Mouse (Mus musculus) midbrain, embryonic 16.5 days (tissue): ENCODE measurements around the gene Rcn1. TPM values are rescaled to one million over a fixed set of nuclear protein-coding genes. Genes with fewer than 3 reads are reported as not detected.

Experiments
- ATAC-seq: fragments of 200-750 bp; cut with Nextera tagmentation; 2 replicates; pipeline ENCODE4 v1.8.0; 2017; ENCODE audit warnings: moderate TSS enrichment
- H3K27ac ChIP-seq: fragments of 300-500 bp; sonication (generic); 2 replicates; pipeline ENCODE4 v1.5.1; 2014; ENCODE audit warnings: mild to moderate bottlenecking, low read length, mixed read lengths
- H3K27me3 ChIP-seq: fragments of 300-500 bp; sonication (generic); 2 replicates; pipeline ENCODE4 v1.6.1; 2014; ENCODE audit warnings: low read depth, low read length, mixed read lengths; ENCODE audit not compliant: control insufficient read depth, insufficient read depth
- H3K36me3 ChIP-seq: fragments of 300-500 bp; sonication (generic); 2 replicates; pipeline ENCODE4 v1.6.1; 2014; ENCODE audit warnings: mild to moderate bottlenecking, low read length, moderate library complexity, mixed read lengths; ENCODE audit not compliant: control insufficient read depth, insufficient read depth
- H3K4me1 ChIP-seq: fragments of 300-500 bp; sonication (generic); 2 replicates; pipeline ENCODE4 v1.6.1; 2014; ENCODE audit warnings: mild to moderate bottlenecking, low read length, mixed read lengths; ENCODE audit not compliant: control insufficient read depth, insufficient read depth
- H3K4me2 ChIP-seq: fragments of 300-500 bp; sonication (generic); 2 replicates; pipeline ENCODE4 v1.6.1; 2014; ENCODE audit warnings: mild to moderate bottlenecking, low read length, mixed read lengths
- H3K4me3 ChIP-seq: fragments of 300-500 bp; sonication (generic); 2 replicates; pipeline ENCODE4 v1.5.1; 2014; ENCODE audit warnings: low read depth, mild to moderate bottlenecking, low read length, moderate library complexity, mixed read lengths
- H3K9ac ChIP-seq: fragments of 300-500 bp; sonication (generic); 2 replicates; pipeline ENCODE4 v1.6.1; 2014; ENCODE audit warnings: low read depth, low read length, mixed read lengths
- H3K9me3 ChIP-seq: fragments of 300-500 bp; sonication (generic); replicated peaks from 2 replicates; pipeline ENCODE4 v1.6.1; 2014; ENCODE audit warnings: mild to moderate bottlenecking, low read length, mixed read lengths; ENCODE audit not compliant: control insufficient read depth, poor library complexity, severe bottlenecking
- whole genome bisulfite sequencing: fragments of 180-500 bp; shearing (Covaris S2); extraction: QIAGEN DNeasy Blood & Tissue Kit; methylation state at CpG from one replicate; pipeline ENCODE4 v1.1.7; 2014; 5-methylcytosine and 5-hydroxymethylcytosine counted together
- polyA plus RNA-seq: library from polyadenylated mRNA; unstranded; fragments of >200 nt; fragmentation: Nextera tagmentation; extraction: Ambion mirVana; gene quantifications from 2 replicates; pipeline ENCODE4 v1.2.1, GENCODE M21; 2015

Rcn1 gene
- polyA plus RNA-seq, 1 experiment from 2014 or later: 63.8 TPM

- Histone ChIP-seq H3K9ac (no peak overlapping the region), H3K9me3 (no peaks in the 10 kb centered on the region)
Observed at GRCm38 (mm10) chr2:105400558-105400957, 1.4 kb upstream of the Rcn1 start.

GRCm38 (mm10) chr2:105398636-105399084 lies 459 bp downstream of the Rcn1 start:
- Histone ChIP-seq H3K27ac (peak overlapping the region; percentile 61; the same call in 1 of the 2 replicates), H3K4me2 (peak overlapping the region; percentile 98), H3K9ac (peak overlapping the region; percentile 74), H3K27me3 (peaks cover 7% of the 10 kb centered on the region), H3K4me1 (peaks cover 4% of the 10 kb centered on the region), H3K36me3 (no peaks in the 10 kb centered on the region), H3K9me3 (no peaks in the 10 kb centered on the region), H3K4me3 (peak overlapping the region; percentile 68)
- WGBS: under 1% methylated on average over 31 of the region's 31 CpGs
- peak; percentile 64 for ATAC-seq

More at GRCm38 (mm10) chr2:105400558-105400957, 1.4 kb upstream of the Rcn1 start:
- Histone ChIP-seq H3K4me2 (no peak overlapping the region), H3K4me3 (no peak overlapping the region), H3K4me1 (peaks cover 4% of the 10 kb centered on the region), H3K36me3 (no peaks in the 10 kb centered on the region), H3K27me3 (peaks cover 7% of the 10 kb centered on the region), H3K27ac (no peak overlapping the region)
- 90% methylated on average over 4 of the region's 4 CpGs for WGBS
- no peak for ATAC-seq

- Histone ChIP-seq H3K9ac (no peak overlapping the region), H3K4me1 (peaks cover 4% of the 10 kb centered on the region), H3K9me3 (no peaks in the 10 kb centered on the region), H3K4me2 (peak overlapping the region; percentile 98), H3K27ac (no peak overlapping the region), H3K4me3 (peak overlapping the region; percentile 68), H3K27me3 (peaks cover 7% of the 10 kb centered on the region), H3K36me3 (no peaks in the 10 kb centered on the region)
- WGBS: 20% methylated on average over 5 of the region's 5 CpGs
- ATAC-seq: no peak
Observed at GRCm38 (mm10) chr2:105397446-105398211, 1.5 kb downstream of the Rcn1 start.

- 96% methylated on average over 9 of the region's 9 CpGs for WGBS
Observed at GRCm38 (mm10) chr2:105396066-105396465, 3.1 kb downstream of the Rcn1 start.

GRCm38 (mm10) chr2:105394375-105394774 lies 4.7 kb downstream of the Rcn1 start:
- WGBS: 92% methylated on average over 4 of the region's 4 CpGs
- Histone ChIP-seq H3K27me3 (no peaks in the 10 kb centered on the region; the same call in 1 of the 2 replicates), H3K4me2 (no peak overlapping the region), H3K36me3 (no peaks in the 10 kb centered on the region), H3K9ac (no peak overlapping the region), H3K4me3 (no peak overlapping the region), H3K9me3 (no peaks in the 10 kb centered on the region), H3K4me1 (peaks cover 4% of the 10 kb centered on the region), H3K27ac (no peak overlapping the region)
- no peak for ATAC-seq

More at GRCm38 (mm10) chr2:105396066-105396465, 3.1 kb downstream of the Rcn1 start:
- Histone ChIP-seq H3K4me3 (no peak overlapping the region), H3K9ac (no peak overlapping the region), H3K4me2 (no peak overlapping the region), H3K36me3 (no peaks in the 10 kb centered on the region), H3K9me3 (no peaks in the 10 kb centered on the region), H3K27ac (no peak overlapping the region), H3K4me1 (peaks cover 4% of the 10 kb centered on the region), H3K27me3 (peaks cover 6% of the 10 kb centered on the region)
- ATAC-seq: no peak

GRCm38 (mm10) chr2:105392514-105392913 lies 6.6 kb downstream of the Rcn1 start:
- no peak for ATAC-seq
- H3K4me3 ChIP-seq: no peak overlapping the region
- WGBS: 78% methylated on average over 2 of the region's 2 CpGs
- H3K27me3 ChIP-seq: no peaks in the 10 kb centered on the region
- H3K9me3 ChIP-seq: no peaks in the 10 kb centered on the region
- H3K27ac ChIP-seq: no peak overlapping the region
- H3K9ac ChIP-seq: no peak overlapping the region
- H3K4me2 ChIP-seq: no peak overlapping the region
- 0 out of 2 replicates have a peak, but pooled peaks cover 3% of the 10 kb centered on the region for H3K36me3 ChIP-seq
- H3K4me1 ChIP-seq: no peaks in the 10 kb centered on the region; the same call in 1 of the 2 replicates

- Histone ChIP-seq H3K4me3 (no peak overlapping the region), H3K27ac (no peak overlapping the region), H3K27me3 (no peaks in the 10 kb centered on the region), H3K36me3 (0 out of 2 replicates have a peak, but pooled peaks cover 3% of the 10 kb centered on the region), H3K4me2 (no peak overlapping the region), H3K9me3 (no peaks in the 10 kb centered on the region), H3K9ac (no peak overlapping the region), H3K4me1 (no peaks in the 10 kb centered on the region)
- peak; percentile 23; the same call in 1 of the 2 replicates for ATAC-seq
- WGBS: 70% methylated on average over 4 of the region's 4 CpGs
Observed at GRCm38 (mm10) chr2:105391414-105391784, 7.7 kb downstream of the Rcn1 start.

GRCm38 (mm10) chr2:105390653-105391413 lies 8.3 kb downstream of the Rcn1 start:
- 69% methylated on average over 6 of the region's 6 CpGs for WGBS
- ATAC-seq: peak; percentile 83
- H3K4me1 ChIP-seq: no peaks in the 10 kb centered on the region

More at GRCm38 (mm10) chr2:105390653-105391413, 8.3 kb downstream of the Rcn1 start:
- Histone ChIP-seq H3K36me3 (0 out of 2 replicates have a peak, but pooled peaks cover 3% of the 10 kb centered on the region), H3K9ac (no peak overlapping the region), H3K27me3 (no peaks in the 10 kb centered on the region), H3K9me3 (no peaks in the 10 kb centered on the region), H3K4me3 (no peak overlapping the region), H3K27ac (no peak overlapping the region), H3K4me2 (no peak overlapping the region)
